Mouse (Mus musculus) right cerebral cortex, postnatal 10 days (tissue): ENCODE results near the gene Ptgir.
"Not testable (repeated sequence)": the region's sequence is repeated elsewhere in the genome, so short reads cannot be mapped to it uniquely, and the experiment has no call there.

Source experiments
- DNase-seq, 2 experiments: peaks; one replicate each; pipeline ENCODE4 v3.0.0; 2021; ENCODE audit warnings: low spot score in 2 of 2

Ptgir gene

DNA sequence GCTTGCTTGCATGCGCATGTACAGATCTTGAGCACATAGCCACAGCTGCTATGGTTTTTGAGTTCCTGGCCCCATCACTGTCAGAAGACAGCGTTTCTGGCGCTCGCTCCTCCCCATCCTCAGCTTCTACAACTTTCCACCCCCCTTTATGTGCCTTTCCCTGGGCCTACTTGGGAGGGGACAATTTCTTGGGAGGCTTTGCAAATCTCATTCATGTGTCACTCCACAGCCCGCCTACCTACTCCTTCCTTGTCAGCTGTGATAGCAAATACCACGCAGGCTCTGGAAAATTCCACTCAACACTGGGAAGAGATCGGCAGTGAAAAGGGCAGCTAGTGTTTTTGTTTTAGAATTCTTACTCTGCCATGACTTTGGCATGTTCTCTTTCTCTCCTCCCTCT, 34.0 kb downstream of the Ptgir start:
- DNase-seq = peak in 1 of 2 experiments; percentile 77

DNA sequence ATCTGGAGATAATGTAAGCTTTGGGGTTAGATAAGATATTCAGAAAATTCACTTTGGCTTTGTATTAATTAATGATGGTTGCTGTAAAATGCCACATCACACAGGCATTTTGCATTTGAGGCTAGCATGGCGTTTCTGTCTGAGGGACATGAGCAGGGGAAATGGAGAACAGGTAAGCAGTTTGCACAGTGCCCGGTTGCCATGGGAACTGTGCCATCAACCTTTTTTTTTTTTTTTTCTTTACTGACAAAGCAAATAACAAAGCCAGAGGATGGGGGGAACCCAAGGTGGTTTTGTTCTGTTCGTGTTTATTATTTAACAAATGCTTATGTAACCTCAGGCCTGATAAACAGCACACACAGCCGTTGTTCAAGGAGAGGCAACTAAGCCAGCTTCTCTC, 36.6 kb downstream of the Ptgir start:
- DNase-seq = no peak

DNA sequence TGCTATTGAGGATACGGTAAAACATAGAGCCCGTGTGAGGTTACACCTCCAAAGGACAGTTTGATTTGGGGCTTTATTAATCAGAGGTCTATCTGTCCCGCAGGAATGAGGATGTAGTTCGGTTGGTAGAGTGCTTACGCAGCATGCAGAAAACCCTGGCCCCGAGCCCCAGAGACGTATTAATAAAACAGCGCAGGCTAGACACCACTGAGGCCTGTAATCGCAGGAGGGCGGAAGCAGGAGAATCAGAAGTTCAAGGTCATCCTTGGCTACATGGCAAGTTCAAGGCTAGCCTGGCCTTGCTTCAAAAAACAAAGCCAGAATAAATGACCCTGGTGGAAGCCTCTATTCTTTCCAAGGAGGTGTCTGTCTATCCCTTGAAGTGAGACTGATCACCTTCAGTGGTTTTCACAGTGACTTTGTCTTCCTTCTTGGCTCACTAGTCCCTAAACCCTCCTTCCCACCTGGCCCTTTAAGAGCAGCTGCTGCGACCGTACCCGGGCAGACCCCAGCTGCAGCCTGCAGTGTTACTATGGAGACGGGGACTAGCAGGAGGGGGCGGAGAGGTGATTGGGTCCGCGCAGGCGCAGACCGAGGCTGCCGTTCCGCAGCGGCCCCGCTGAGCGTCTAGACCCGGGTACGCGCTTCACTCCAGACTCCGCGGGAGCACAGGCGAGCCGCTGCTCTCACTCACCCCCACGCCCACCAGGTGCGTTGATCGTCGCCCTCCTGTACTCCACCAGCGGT, 37.9 kb downstream of the Ptgir start, which contains the start of gene Pnmal2:
TSS of gene Pnmal2 (plus strand) at position 622 of the 747 bp plus-strand sequence.
- peak; percentile 95 for DNase-seq

DNA sequence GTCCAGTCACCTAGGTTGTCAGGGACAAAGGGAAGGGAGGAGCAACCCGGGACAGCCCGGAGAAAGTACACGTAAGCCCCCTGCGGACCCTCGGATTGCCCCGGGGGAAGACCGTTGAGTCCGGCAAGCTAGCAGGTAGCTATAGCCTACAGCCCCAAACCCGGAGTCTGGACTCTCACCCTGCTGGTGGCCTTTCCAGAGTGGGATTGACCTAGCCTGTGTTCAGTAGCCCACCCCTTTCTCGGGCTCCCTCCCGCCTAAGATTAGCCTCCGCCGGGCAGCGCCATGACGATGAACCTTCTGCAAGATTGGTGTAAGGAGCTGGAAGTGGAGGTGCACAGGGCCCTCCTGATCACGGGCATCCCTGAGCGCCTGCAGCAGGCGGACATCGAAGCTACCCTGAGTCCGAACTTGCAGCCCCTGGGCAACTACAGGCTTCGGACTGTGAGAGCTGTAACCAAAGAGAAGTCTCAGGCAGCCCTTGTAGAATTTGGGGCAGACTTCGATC, 38.6 kb downstream of the Ptgir start:
- no peak for DNase-seq

DNA sequence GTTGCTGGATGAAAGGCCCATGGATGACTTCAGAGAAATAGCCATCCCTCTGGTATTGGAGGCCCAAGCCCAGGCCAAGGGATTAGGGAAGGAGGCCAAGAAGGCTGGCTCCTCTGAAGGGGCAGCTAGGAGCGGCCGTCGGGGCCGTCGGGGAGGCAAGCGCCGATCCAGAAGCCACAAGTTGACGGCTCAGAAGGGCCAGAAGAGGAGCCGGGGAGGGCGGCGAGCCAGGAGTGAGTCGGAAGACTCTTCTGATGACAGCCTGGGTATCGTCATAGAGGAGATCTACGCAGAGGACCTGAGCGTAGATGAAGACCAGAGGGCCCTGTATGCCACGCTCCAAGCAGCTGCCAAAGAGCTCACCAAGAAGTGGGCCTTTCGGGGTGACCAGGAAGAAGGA, 39.1 kb downstream of the Ptgir start:
- DNase-seq = no peak

DNA sequence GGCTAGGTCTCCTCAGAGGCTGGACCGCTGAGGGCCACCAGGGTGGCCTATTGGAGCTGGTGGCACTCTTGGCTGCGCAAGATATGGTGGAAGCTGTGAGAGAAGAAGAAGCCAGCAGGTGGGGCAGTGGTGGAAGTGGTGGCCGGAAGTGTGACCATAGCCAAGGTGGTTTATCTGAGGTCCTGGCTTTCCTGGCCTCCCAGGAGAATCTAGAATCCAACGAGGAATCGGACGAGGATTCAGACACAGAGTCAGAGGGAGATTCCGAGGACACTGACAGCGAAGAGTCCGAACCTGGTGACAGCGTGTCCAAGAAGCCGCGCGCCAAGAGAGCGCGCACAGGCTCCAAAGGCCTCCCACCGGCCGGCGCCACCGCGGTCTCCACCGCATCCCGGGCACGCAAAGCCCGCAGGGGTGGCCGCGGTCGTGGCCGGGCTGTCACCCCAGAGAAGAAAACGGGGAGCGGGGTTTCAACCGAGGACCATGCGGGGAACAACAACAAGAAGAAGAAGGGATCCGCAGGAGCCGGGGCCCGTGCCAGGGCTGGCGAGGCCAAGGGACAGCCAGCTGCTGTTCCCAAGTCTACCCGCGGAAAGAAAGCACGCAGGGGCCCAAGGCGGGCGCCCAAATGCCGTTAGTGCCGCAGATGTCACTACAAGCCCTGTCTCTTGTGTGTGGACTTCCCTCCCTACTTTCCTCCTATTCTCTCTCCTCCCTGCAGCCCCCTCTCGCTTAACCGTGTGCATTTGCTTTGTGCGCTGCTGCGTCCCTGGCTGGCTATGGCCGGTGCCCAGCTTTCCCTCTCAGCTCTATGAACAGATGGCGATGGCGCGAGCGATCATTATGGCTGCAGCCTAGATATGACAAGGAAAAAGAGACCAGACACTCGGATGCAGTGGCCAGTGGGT, 40.4 kb downstream of the Ptgir start:
- DNase-seq = peak; percentile 64 to 70

DNA sequence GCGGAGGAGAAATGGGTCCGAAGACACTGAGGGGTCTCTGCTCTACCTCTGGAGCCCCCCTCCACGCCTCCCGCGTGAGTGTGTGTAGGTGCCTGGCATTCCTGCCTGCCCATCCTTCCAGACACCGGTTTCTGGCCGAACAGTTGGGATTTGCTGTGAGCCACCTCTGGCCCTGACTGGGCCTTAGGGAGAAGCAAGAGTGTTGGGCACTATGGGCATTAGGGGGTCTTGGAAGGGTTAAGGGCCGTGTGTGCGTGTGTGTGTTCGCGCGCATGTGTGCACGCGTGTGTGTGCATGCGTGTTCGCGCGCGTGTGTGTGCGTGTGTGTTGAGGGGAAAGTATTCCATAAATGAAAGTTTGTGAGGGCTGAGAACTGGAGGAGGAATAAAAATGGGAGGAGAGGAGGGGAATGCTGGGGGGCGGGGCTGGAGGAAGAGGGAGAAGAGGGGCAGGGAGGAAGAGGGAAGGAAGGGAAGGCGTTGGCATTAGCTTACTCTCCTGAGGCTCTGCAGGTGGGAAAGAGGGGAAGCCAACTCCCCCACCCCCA, 41.1 kb downstream of the Ptgir start:
- DNase-seq = peak in 1 of 2 experiments; percentile 76

DNA sequence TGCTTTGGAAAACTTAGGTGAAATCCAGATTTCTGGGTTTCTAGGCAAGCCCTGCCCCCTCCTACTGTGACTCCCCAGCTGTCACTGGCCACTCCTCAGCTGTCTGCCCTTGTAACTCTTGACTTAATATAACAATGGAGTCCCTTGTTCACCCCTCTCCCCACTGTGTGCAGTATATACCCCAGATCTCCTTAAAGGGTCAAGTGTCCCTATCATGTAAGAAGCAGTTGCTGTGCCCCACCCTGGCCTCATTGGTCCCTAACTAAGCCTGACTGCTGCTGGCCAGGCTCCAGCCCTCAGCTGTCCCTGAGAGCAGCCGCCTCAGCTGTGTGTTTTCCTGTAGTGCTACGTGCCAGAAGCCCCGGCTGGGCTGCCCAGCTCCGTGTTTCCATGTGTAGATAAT, 41.7 kb downstream of the Ptgir start:
- peak; percentile 69 to 73 for DNase-seq

DNA sequence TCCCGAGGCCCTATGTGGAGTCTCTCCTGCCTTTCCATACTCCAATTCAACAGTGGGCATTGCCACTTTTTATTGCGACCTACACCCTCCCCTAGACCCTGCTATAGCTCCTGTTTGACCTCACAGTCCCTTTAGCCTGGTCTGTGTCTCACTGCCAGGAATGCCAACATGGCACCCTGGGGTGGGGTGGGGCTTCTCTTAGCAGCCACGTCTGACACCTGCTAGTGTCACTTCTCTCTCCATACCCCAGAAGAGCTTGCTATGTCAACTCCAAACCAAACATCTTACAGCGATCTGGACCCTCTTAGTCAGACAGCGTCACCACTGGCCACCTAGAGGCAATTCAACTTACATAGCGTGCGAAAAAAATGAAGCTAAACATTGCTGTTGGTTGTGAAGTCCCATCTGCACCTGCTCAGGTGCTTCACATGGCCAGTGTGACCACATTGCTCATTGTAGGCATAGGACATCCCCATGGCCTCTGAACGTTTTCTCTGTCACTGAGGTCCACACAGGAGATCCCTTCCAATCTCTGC, 42.7 kb downstream of the Ptgir start:
- no peak for DNase-seq

DNA sequence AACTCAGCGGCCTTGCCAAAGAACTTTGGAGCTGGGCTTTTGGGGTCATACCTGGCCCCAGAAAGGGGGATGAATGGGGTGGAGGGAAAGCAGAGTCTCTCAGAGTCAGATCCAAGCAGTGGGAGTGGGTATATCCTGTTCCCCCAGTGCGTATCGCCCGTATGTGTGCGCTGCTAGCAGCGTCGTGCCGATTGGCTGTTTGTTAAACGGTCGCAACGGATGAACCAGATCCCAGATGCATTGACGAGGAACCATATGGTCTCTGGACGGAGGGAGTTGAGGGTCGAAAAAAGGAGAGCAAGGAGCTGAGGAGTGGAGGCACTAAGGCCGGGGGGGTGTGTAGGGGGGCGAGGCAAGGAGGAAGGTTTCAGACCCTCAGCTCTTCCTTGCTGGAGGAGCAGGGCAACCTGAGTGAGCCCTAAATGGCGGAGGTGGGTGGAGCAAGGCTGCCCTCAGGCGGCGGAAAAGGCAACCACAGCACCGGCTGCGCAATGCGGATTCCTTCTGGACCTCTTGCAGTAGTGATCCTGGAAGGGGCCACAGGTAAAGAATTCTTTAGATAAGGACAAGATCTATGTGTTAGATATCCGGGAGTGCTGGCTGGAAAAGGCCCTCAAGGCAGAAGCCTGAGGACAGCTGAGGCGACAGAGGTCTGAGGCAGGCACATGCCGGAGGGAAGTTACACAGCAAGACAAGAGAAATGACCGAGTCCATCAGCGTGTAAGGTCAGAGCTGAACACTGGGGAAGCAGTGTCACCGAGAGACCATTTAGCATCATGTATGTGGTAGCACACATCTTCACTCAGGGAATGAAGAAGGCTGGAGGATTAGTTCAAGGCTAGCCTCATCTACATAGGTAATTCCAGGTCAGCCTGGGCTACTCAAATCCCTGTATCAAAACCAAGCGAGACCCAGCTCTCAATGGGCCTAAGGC, 43.9 kb downstream of the Ptgir start:
- DNase-seq = peak; percentile 88 to 91

DNA sequence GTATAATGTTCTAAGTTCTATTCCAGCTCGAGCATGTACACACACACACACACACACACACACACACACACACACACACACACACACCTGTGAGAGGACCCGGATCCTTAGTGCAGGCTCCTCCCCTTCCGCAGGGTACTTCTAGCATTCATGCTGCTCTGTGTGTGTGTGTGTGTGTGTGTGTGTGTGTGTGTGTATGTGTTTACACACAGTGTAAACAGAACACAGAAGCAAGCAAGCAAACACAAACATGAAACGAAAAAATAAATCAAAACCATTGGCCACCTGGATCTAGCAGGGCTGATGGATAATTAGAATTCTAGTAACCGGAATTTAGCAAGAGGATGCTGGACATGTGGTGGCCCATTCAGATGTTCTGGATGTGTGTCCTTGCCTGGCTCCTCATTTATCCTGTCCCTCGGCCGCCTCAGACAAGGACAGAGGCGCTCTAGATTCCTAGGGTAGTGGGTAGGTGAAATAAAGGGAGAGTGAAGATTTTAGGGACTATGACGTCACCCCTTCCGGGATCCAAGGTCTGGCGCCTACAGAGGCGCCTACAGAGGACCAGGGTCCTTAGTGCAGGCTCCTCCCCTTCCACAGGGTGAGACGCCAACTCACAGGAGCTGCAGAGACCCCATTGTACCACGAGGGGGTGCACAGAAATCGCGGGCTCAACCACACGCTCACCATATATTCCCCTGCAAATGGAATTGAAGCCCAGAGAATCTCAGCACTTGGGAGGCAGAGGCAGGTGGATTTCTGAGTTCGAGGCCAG, 44.8 kb downstream of the Ptgir start:
- peak; percentile 87 to 90 for DNase-seq

DNA sequence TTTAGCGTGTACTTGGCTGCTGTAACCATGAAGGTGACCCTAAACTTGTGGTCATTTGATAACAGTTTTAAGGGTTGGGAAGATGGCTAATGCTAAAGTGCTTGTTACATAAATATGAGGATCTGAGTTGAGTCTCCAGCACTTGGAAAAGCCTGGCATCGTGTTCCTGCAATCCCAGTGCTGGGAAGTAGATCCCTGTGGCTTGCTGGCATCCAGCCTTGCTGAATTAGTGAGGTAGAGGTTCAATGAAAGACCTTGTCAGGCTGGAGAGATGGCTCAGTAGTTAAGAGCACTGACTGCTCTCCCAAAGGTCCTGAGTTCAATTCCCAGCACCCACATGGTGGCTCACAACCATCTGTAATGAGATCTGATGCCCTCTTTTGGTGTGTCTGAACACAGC, 47.5 kb downstream of the Ptgir start:
- DNase-seq = not testable (repeated sequence)

DNA sequence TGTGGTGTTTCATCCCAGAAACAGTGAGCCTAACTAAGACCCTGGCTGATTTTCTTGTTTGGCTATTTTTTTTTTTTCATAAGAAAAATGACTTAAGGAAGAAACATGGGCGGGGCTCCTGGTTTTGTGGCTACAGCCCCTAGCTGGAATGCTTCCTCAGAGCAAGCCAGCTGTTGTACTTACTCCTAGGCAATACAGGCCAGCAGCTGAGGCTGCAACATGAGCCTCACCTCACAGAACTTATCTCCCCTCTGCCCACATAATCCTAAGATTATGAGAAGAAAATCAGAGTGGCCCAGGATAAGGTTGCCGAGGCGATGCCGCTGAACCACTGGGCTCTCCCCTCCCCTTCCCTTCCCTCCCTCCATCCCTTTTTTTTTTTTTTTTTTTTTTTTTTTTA, 49.4 kb downstream of the Ptgir start:
- no peak for DNase-seq

DNA sequence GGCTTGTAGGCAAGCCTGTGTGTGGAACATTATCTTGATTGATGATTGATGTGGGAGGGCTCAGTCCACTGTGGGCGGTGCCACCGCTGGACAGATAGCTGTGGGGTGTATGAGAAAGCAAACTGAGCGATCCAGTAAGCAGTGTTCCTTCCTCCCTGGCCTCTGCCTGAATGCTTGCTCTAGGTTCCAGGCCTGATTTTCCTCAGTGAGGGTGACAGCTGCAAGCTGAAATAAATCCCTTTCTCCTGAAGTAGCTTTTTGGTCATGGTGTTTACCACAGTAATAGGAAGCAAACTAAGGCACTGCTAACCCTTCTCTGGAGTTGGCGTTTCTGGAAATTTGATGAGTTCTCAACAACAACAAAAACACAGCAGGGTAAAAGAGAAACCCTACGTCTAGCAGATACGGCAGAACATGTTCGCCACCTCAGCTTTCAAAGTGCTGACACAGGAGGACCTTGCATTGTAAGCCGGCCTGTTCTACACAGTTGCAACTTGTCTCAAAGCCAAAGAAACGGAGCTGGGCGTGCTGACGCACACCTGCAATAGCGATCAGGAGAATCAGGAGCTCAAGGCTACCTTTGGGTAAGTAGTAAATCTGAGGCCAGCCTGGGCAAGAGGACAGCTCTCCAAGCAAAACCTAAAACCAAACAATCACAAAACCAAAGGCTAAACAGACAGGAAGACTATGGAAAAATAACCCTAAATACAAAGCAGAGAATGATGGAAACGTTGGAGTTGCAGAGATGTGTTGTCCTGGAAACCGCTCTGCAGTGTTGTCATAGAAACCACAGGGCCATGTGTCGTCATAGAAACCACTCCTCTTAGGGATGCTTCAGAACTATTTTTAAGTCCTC, 50.3 kb downstream of the Ptgir start:
- peak; percentile 83 to 92 for DNase-seq

DNA sequence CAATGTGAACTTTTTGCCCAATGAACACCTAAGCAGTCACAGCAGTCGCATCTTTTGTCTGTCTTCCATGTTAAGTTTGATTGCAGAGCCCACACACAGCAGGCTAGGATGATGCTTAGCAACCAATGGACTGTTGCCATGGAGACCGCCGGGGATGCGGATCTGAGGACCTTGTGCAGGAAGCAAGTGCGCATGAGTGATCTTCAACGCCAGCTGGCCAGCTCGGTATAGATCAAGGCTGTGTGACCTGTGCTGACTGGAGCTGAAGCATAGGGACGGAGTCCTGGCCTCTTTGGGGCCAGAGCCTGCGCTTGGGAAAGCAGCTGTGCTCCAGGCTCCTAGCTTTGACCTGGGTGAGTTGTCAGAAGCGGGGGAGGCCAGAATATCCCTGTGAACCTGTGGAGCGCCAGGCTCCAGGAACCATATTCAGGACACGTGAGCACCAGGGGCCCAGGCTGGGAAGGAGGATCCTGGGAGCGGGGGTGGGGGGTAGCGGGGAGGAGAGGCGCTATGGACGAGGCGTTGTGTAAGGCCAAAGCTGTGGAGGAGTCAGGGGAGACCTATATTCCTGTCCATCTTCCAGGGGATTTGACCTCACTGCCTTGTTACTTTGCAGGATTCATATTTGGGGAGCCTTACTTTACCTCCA, 53.4 kb downstream of the Ptgir start, which contains the start of gene Pnmal1:
TSS of gene Pnmal1 (plus strand) at position 141 of the 649 bp plus-strand sequence.
- DNase-seq = peak; percentile 97 to 99
